Mouse (Mus musculus) left cerebral cortex, postnatal 14 days (tissue): ENCODE results near the gene Camsap1. TPM values are rescaled to one million over a fixed set of nuclear protein-coding genes. Genes with fewer than 3 reads are reported as not detected.

Experiments
- DNase-seq, 2 experiments: peaks; one replicate each; pipeline ENCODE4 v3.0.0; 2021 to 2022; ENCODE audit warnings: low spot score in 2 of 2, mixed read lengths in 1 of 2
- intact Hi-C: fragments of 180-260 bp; cut with DNase I; formaldehyde crosslinking; loops from one replicate; pipeline ENCODE4 v1.15.1; 2025
- total RNA-seq, 2 experiments: library from RNA; stranded (reverse); gene quantifications; 2 replicates each; pipeline ENCODE4 v1.2.3; 2021

Gene Camsap1
- total RNA-seq, 2 experiments from 2014 or later, result 139 to 167 TPM

GRCm38 (mm10) chr2:25986601-25987000, 3.5 kb upstream of the Camsap1 start:
- intact Hi-C loops, result no loop called here
- no peak for DNase-seq

- intact Hi-C loops, result no loop called here
- no peak for DNase-seq
Observed at GRCm38 (mm10) chr2:25982426-25983091, 523 bp downstream of the Camsap1 start.

- intact Hi-C loops, result no loop called here
Observed at GRCm38 (mm10) chr2:25982052-25982425, 1.0 kb downstream of the Camsap1 start.

GRCm38 (mm10) chr2:25978997-25979396, 4.1 kb downstream of the Camsap1 start:
- intact Hi-C loops, result no loop called here

More at GRCm38 (mm10) chr2:25982052-25982425, 1.0 kb downstream of the Camsap1 start:
- DNase-seq, result peak; percentile 38 to 44

GRCm38 (mm10) chr2:25977587-25978239, 5.4 kb downstream of the Camsap1 start:
- no peak for DNase-seq
- intact Hi-C loops, result no loop called here

More at GRCm38 (mm10) chr2:25978997-25979396, 4.1 kb downstream of the Camsap1 start:
- DNase-seq, result no peak

GRCm38 (mm10) chr2:25975141-25975770, 7.8 kb downstream of the Camsap1 start:
- intact Hi-C loops, result no loop called here
- no peak for DNase-seq

GRCm38 (mm10) chr2:25970426-25970825, 12.7 kb downstream of the Camsap1 start:
- peak; percentile 48 to 55 for DNase-seq
- intact Hi-C loops, result no loop called here

- DNase-seq, result no peak
- intact Hi-C loops, result no loop called here
Observed at GRCm38 (mm10) chr2:25969319-25969718, 13.8 kb downstream of the Camsap1 start.

GRCm38 (mm10) chr2:25949291-25949690, 33.8 kb downstream of the Camsap1 start:
- DNase-seq, result no peak
- intact Hi-C loops, result no loop called here

GRCm38 (mm10) chr2:25947950-25948349, 35.1 kb downstream of the Camsap1 start:
- DNase-seq, result no peak
- intact Hi-C loops, result no loop called here

- intact Hi-C loops, result no loop called here
- DNase-seq, result no peak
Observed at GRCm38 (mm10) chr2:25943822-25944221, 39.3 kb downstream of the Camsap1 start.

- intact Hi-C loops, result no loop called here
- DNase-seq, result no peak
Observed at GRCm38 (mm10) chr2:25940503-25940902, 42.6 kb downstream of the Camsap1 start.

GRCm38 (mm10) chr2:25931249-25931859, 51.7 kb downstream of the Camsap1 start:
- intact Hi-C loops, result no loop called here
- DNase-seq, result peak; percentile 45 to 60

GRCm38 (mm10) chr2:25927821-25928220, 55.3 kb downstream of the Camsap1 start:
- DNase-seq, result no peak
- intact Hi-C loops, result no loop called here

GRCm38 (mm10) chr2:25924934-25925333, 58.1 kb downstream of the Camsap1 start:
- intact Hi-C loops, result no loop called here
- no peak for DNase-seq

GRCm38 (mm10) chr2:25923799-25924198, 59.3 kb downstream of the Camsap1 start:
- intact Hi-C loops, result no loop called here
- no peak for DNase-seq

GRCm38 (mm10) chr2:25919972-25920371, 63.1 kb downstream of the Camsap1 start:
- intact Hi-C loops, result no loop called here
- peak; percentile 45 to 51 for DNase-seq

GRCm38 (mm10) chr2:25918408-25918807, 64.7 kb downstream of the Camsap1 start:
- intact Hi-C loops, result no loop called here
- peak; percentile 29 to 63 for DNase-seq

- intact Hi-C loops, result no loop called here
- no peak for DNase-seq
Observed at GRCm38 (mm10) chr2:25914821-25915220, 68.3 kb downstream of the Camsap1 start.

GRCm38 (mm10) chr2:25914201-25914600, 68.9 kb downstream of the Camsap1 start:
- intact Hi-C loops, result no loop called here

More at GRCm38 (mm10) chr2:25914201-25914600, 68.9 kb downstream of the Camsap1 start:
- DNase-seq, result peak in 1 of 2 experiments; percentile 67
